Mouse (Mus musculus) ES-Bruce4 (cell line): Measurements from ENCODE around the gene Grb2. TPM values are rescaled to one million over a fixed set of nuclear protein-coding genes. Genes with fewer than 3 reads are reported as not detected.

Source experiments
- H3K27ac ChIP-seq: 2 replicates; pipeline ENCODE4 v1.5.1; 2012; ENCODE audit warnings: low read length, inconsistent platforms; ENCODE audit not compliant: insufficient read depth
- H3K27me3 ChIP-seq: 2 replicates; pipeline ENCODE4 v1.6.1; 2012; ENCODE audit warnings: mild to moderate bottlenecking, low read length, inconsistent platforms; ENCODE audit not compliant: control insufficient read depth, poor library complexity, insufficient read depth, severe bottlenecking
- H3K36me3 ChIP-seq: 2 replicates; pipeline ENCODE4 v1.6.1; 2012; ENCODE audit warnings: inconsistent platforms, mild to moderate bottlenecking, low read length, moderate library complexity; ENCODE audit not compliant: control insufficient read depth, poor library complexity, insufficient read depth, severe bottlenecking
- H3K4me1 ChIP-seq: one replicate; pipeline ENCODE4 v1.8.1; 2011; ENCODE audit warnings: low read length; ENCODE audit not compliant: control insufficient read depth, insufficient read depth
- H3K4me3 ChIP-seq: 2 replicates; pipeline ENCODE4 v1.5.1; 2011; ENCODE audit warnings: low read depth, mild to moderate bottlenecking, low read length
- H3K9ac ChIP-seq: 2 replicates; pipeline ENCODE4 v1.6.1; 2012; ENCODE audit warnings: low read depth, mild to moderate bottlenecking, inconsistent platforms; ENCODE audit not compliant: poor library complexity, severe bottlenecking
- H3K9me3 ChIP-seq: replicated peaks from 2 replicates; pipeline ENCODE4 v1.6.1; 2012; ENCODE audit warnings: mild to moderate bottlenecking, low read length, inconsistent platforms; ENCODE audit not compliant: control insufficient read depth, poor library complexity, insufficient read depth, severe bottlenecking
- CTCF ChIP-seq: IDR thresholded peaks from one replicate; pipeline ENCODE4 v1.8.1; 2011; ENCODE audit warnings: low read depth, low read length
- EP300 ChIP-seq: IDR thresholded peaks from 2 replicates; pipeline ENCODE4 v1.6.1; 2011; ENCODE audit warnings: low read depth, low read length; ENCODE audit not compliant: insufficient read depth
- POLR2A ChIP-seq: IDR thresholded peaks from one replicate; pipeline ENCODE4 v1.8.1; 2011; ENCODE audit warnings: low read length; ENCODE audit not compliant: insufficient read depth
- polyA plus RNA-seq: library from polyadenylated mRNA; stranded (reverse); fragments of >200 nt; gene quantifications from 2 replicates; pipeline ENCODE4 v1.2.4, GENCODE M21; 2011; ENCODE audit warnings: low read depth; ENCODE audit not compliant: missing spikeins, insufficient read depth, insufficient read length

Grb2 gene
- polyA plus RNA-seq, 1 experiment = 75.0 TPM

GRCm38 (mm10) chr11:115672226-115672987, 36.0 kb downstream of the Grb2 start:
- no peak overlapping the region for H3K27ac ChIP-seq
- no peak for TF ChIP-seq CTCF
- no peak for TF ChIP-seq EP300
- TF ChIP-seq POLR2A = no peak
- H3K9ac ChIP-seq = no peak overlapping the region
- H3K27me3 ChIP-seq = no peaks in the 10 kb centered on the region
- no peaks in the 10 kb centered on the region; the same call in 1 of the 2 replicates for H3K36me3 ChIP-seq
- H3K4me1 ChIP-seq = peaks cover 6% of the 10 kb centered on the region
- H3K9me3 ChIP-seq = no peaks in the 10 kb centered on the region
- H3K4me3 ChIP-seq = no peak overlapping the region

GRCm38 (mm10) chr11:115670451-115671050, 37.8 kb downstream of the Grb2 start:
- Histone ChIP-seq H3K4me3 (no peak overlapping the region), H3K36me3 (no peaks in the 10 kb centered on the region), H3K4me1 (peaks cover 6% of the 10 kb centered on the region), H3K9ac (no peak overlapping the region), H3K27me3 (no peaks in the 10 kb centered on the region), H3K9me3 (no peaks in the 10 kb centered on the region), H3K27ac (no peak overlapping the region)
- TF ChIP-seq CTCF (no peak), POLR2A (no peak), EP300 (no peak)

GRCm38 (mm10) chr11:115663676-115664335, 44.6 kb downstream of the Grb2 start:
- Histone ChIP-seq H3K27me3 (no peaks in the 10 kb centered on the region), H3K27ac (no peak overlapping the region)

GRCm38 (mm10) chr11:115660376-115660775, 48.0 kb downstream of the Grb2 start:
- no peaks in the 10 kb centered on the region for H3K4me1 ChIP-seq
- no peaks in the 10 kb centered on the region for H3K27me3 ChIP-seq
- no peak overlapping the region for H3K27ac ChIP-seq
- TF ChIP-seq EP300 (no peak), CTCF (no peak), POLR2A (no peak)
- no peak overlapping the region for H3K4me3 ChIP-seq
- no peaks in the 10 kb centered on the region for H3K36me3 ChIP-seq
- no peak overlapping the region for H3K9ac ChIP-seq
- no peaks in the 10 kb centered on the region for H3K9me3 ChIP-seq

More at GRCm38 (mm10) chr11:115663676-115664335, 44.6 kb downstream of the Grb2 start:
- Histone ChIP-seq H3K9ac (no peak overlapping the region), H3K4me3 (no peak overlapping the region), H3K36me3 (no peaks in the 10 kb centered on the region), H3K4me1 (no peaks in the 10 kb centered on the region), H3K9me3 (no peaks in the 10 kb centered on the region)
- TF ChIP-seq CTCF = no peak
- no peak for TF ChIP-seq EP300
- no peak for TF ChIP-seq POLR2A

DNA sequence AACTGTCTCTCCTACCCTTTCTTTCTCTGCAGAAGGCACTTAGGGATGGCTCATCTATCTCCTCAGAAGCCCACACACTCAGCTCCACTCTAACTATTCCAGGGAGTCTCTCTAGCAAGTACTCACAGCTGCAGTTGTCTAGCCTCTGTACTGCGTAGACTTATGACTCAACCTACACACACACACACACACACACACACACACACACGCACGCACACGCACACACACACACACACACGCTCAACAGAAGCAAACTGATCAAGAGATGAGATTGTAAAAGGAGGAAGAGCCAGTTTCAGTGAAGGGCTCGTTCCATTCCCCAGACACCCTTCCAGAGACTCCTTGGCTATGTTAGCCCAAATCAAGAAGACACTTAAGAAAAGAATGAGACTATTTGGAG, 49.9 kb downstream of the Grb2 start:
- H3K4me1 ChIP-seq = no peaks in the 10 kb centered on the region
- no peaks in the 10 kb centered on the region for H3K9me3 ChIP-seq
- H3K4me3 ChIP-seq = no peak overlapping the region
- H3K9ac ChIP-seq = no peak overlapping the region
- TF ChIP-seq POLR2A (no peak), EP300 (no peak), CTCF (no peak)
- H3K27me3 ChIP-seq = no peaks in the 10 kb centered on the region
- no peak overlapping the region for H3K27ac ChIP-seq
- H3K36me3 ChIP-seq = peaks cover 3% of the 10 kb centered on the region; the same call in 1 of the 2 replicates
